Mouse (Mus musculus) lung, adult 2 months (tissue): ENCODE measurements at regions not wholly inside any gene's neighbourhood (a gene's known extent, or its start where the extent isn't known, plus 50 kb on each side); places are given as distances from the start of the nearest gene placed in this dataset.

ENCODE experiments used
- DNase-seq: peaks from one replicate; pipeline ENCODE4 v3.0.0; 2022
- H3K4me1 ChIP-seq: fragments of 200-500 bp; 2 replicates; pipeline ENCODE4 v1.6.1; 2011; ENCODE audit warnings: low read length; ENCODE audit not compliant: control insufficient read depth, insufficient read depth
- H3K4me3 ChIP-seq: fragments of 200-500 bp; replicated peaks from 2 replicates; pipeline ENCODE3; 2011; ENCODE audit warnings: low read depth, mild to moderate bottlenecking, control low read depth, low read length; ENCODE audit errors: extremely low read depth
- CTCF ChIP-seq: fragments of 200-500 bp; IDR thresholded peaks from 2 replicates; pipeline ENCODE4 v1.5.1; 2011; ENCODE audit warnings: mild to moderate bottlenecking, low read length, control low read depth; ENCODE audit not compliant: insufficient read depth
- POLR2A ChIP-seq: fragments of 200-500 bp; IDR thresholded peaks from 2 replicates; pipeline ENCODE4 v1.6.1; 2011; ENCODE audit warnings: low read depth, mild to moderate bottlenecking, control low read depth, low read length, borderline replicate concordance; ENCODE audit errors: extremely low read depth
- WGBS: fragments of 180-500 bp; shearing (Covaris S2); methylation state at CpG from one replicate; pipeline ENCODE4 v1.1.7; 2018; 5-methylcytosine and 5-hydroxymethylcytosine counted together

- no peak for DNase-seq
- Histone ChIP-seq H3K4me1 (no peaks in the 10 kb centered on the region), H3K4me3 (no peak overlapping the region)
- TF ChIP-seq POLR2A (no peak), CTCF (no peak)
Observed at GRCm38 (mm10) chr16:55623422-55623821, 215.3 kb downstream of the Nfkbiz start.

- Histone ChIP-seq H3K4me3 (no peak overlapping the region), H3K4me1 (no peaks in the 10 kb centered on the region)
- WGBS, result 63% methylated on average over 3 of the region's 3 CpGs
- DNase-seq, result no peak
- TF ChIP-seq POLR2A, result no peak
Observed at GRCm38 (mm10) chr16:55619731-55620130, 219.0 kb downstream of the Nfkbiz start.

- Histone ChIP-seq H3K4me1 (no peaks in the 10 kb centered on the region), H3K4me3 (no peak overlapping the region)
- no peak for TF ChIP-seq POLR2A
- no peak for TF ChIP-seq CTCF
- 72% methylated on average over 3 of the region's 3 CpGs for WGBS
- no peak for DNase-seq
Observed at GRCm38 (mm10) chr16:55617958-55618357, 220.7 kb downstream of the Nfkbiz start.

- Histone ChIP-seq H3K4me1 (no peaks in the 10 kb centered on the region), H3K4me3 (no peak overlapping the region)
- no peak for DNase-seq
- WGBS, result 68% methylated on average over 4 of the region's 4 CpGs
- TF ChIP-seq CTCF (no peak), POLR2A (no peak)
Observed at GRCm38 (mm10) chr16:55617506-55617905, 221.2 kb downstream of the Nfkbiz start.

DNA sequence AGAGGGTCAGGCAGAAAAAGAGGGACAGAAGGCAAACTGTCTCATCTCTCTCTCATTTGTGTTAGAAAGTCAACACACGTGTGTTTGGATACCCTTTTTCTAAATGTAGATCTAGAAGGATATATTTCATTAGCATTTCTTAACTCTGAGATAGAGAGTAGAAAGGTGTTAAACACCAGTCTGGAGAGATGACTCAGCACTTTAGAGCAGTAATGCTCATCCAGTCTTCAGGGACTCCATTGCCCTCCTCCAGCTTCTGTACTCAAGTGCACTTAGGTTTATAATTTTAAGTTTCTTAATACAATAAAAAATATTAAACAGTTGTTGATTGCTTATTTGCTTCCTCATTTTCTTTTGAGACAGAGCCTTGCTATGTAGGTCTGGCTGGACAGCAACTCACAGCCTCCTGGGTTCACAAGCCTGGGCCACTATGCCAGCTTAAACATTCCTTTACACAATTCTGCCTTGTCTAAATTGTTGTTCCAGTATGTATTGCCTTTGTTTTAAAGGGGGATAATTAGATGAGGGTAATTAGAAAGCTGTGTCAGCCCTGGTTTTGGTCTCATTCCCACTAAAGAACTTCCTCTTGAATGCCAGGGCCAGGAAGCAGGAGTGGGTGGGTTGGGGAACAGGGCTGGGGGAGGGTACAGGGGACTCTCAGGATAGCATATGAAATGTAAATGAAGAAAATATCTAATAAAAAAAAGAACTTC lies 222.1 kb downstream of the Nfkbiz start:
- no peak for DNase-seq
- WGBS, result 74% methylated on average over 1 of the region's 1 CpGs
- TF ChIP-seq CTCF (no peak), POLR2A (no peak)
- Histone ChIP-seq H3K4me1 (no peaks in the 10 kb centered on the region), H3K4me3 (no peak overlapping the region)

DNA sequence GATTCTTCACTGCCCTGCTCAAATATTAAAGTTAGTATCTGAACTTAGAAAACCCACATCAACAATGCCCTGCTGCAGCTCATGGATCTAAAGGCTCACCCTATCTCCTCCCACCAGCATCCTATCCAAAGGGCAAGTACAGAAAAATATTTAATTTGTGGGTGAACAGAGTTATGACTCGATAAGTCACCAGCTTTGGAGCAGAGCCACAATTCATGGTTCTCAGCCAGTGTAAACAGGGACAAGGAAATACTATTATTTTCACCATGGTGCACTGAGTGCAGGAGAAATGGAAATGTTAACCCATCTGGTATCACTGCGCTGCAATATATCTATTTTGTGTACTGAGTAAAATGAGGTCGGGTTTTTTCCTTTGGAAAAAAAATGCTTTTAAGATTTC lies 225.8 kb downstream of the Nfkbiz start:
- no peaks in the 10 kb centered on the region for H3K4me1 ChIP-seq
- TF ChIP-seq CTCF, result no peak
- no peak for TF ChIP-seq POLR2A
- DNase-seq, result no peak
- no peak overlapping the region for H3K4me3 ChIP-seq
- WGBS, result 53% methylated on average over 3 of the region's 3 CpGs

DNA sequence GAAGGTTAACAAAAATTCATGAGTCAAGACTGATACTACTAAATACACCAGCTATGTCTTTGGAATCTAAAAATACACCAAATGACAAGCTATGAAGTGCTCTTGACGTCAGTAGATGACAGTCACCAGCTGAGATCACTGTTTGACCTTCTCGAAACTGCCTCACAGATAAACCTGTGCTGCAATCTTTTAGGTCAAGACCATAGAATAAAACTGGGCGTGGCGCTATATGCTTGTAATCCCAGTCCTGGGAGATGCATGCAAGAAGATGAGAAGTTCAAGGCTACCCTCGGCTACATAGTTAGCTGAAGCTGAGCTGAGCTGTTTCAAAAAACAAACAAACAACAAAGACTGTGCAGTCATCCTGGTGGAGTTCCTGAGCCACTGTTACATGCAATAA lies 226.7 kb downstream of the Nfkbiz start:
- Histone ChIP-seq H3K4me3 (no peak overlapping the region), H3K4me1 (no peaks in the 10 kb centered on the region)
- no peak for TF ChIP-seq CTCF
- TF ChIP-seq POLR2A, result no peak
- DNase-seq, result no peak
- WGBS, result 76% methylated on average over 5 of the region's 5 CpGs

DNA sequence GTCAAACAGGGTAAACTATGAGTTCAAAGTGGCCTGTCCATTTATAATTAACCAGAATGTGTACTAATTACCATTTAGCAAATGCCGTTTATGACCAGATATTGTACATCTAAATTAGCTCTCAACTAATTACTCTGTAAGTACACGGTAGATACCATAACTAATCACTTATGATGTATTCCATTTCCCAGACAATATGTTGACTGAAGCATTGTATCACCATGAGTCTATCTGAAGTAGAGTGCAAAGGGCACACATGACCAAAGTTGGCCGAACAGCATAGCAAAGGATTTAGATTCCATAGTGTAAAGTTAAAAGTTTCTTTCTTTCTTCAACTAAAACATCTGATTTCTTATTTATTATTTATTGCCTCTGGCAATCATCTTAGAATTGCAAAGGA lies 227.5 kb downstream of the Nfkbiz start:
- 89% methylated on average over 3 of the region's 3 CpGs for WGBS
- TF ChIP-seq POLR2A, result no peak
- no peak for TF ChIP-seq CTCF
- Histone ChIP-seq H3K4me1 (no peaks in the 10 kb centered on the region; the same call in 1 of the 2 replicates), H3K4me3 (no peak overlapping the region)
- no peak for DNase-seq

DNA sequence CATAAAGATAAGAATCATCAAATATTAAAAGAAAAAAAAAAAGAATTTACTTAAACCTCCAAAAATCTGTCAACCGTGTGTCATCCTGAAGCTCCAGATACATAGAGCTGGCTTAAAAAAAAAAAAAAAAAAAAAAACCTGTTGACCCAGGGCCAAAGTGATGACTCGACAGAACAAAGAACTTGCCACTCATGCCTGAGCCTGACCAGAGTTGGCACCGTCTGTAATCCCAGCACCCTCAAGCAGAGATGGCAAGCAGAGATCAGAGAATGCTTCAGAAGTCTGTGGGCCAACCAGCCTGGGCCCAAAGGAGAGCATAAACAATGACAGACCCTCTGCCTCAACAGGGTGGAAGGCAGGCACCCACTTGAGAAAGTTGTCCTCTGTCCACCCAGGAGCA lies 230.3 kb downstream of the Nfkbiz start:
- TF ChIP-seq CTCF (no peak), POLR2A (no peak)
- H3K4me1 ChIP-seq, result no peaks in the 10 kb centered on the region; the same call in 1 of the 2 replicates
- DNase-seq, result no peak
- WGBS, result 61% methylated on average over 3 of the region's 3 CpGs
- no peak overlapping the region for H3K4me3 ChIP-seq

GRCm38 (mm10) chr16:55606447-55607239 lies 232.1 kb downstream of the Nfkbiz start:
- TF ChIP-seq POLR2A (no peak), CTCF (no peak)
- 52% methylated on average over 7 of the region's 7 CpGs for WGBS
- Histone ChIP-seq H3K4me3 (no peak overlapping the region), H3K4me1 (no peaks in the 10 kb centered on the region; the same call in 1 of the 2 replicates)
- no peak for DNase-seq

DNA sequence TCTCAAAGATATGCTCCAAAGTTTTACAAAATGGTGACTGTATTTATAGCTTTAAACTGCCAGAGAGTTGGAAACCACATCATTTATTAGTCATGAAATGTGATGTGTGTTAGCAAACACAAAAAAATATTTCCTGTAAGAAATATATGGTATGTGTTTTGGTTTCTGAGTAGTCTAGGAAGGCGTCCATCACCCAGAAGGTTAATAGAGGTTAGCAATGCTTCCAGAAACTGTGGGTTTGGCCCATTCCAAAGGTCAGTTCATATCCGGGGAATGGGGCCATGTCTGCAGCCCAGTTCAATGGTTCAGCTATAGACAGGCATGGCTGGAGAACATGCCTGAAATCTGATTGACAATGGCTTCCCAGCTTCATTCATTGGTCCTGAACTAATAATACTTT lies 235.1 kb downstream of the Nfkbiz start:
- 74% methylated on average over 2 of the region's 2 CpGs for WGBS
- no peaks in the 10 kb centered on the region; the same call in 1 of the 2 replicates for H3K4me1 ChIP-seq
- DNase-seq, result no peak

More for the DNA sequence above, 235.1 kb downstream of the Nfkbiz start:
- TF ChIP-seq CTCF, result no peak
- TF ChIP-seq POLR2A, result no peak
- H3K4me3 ChIP-seq, result no peak overlapping the region
